Mouse (Mus musculus): ENCODE data around the gene Cacna1e.

Cacna1e gene

GRCm38 (mm10) chr1:154786243-154786669 is 98.0 kb downstream of the Cacna1e start:
- peak; percentile 75 to 79 for DNase-seq (ENCODE audit: low spot score in 2 of 2)

DNA sequence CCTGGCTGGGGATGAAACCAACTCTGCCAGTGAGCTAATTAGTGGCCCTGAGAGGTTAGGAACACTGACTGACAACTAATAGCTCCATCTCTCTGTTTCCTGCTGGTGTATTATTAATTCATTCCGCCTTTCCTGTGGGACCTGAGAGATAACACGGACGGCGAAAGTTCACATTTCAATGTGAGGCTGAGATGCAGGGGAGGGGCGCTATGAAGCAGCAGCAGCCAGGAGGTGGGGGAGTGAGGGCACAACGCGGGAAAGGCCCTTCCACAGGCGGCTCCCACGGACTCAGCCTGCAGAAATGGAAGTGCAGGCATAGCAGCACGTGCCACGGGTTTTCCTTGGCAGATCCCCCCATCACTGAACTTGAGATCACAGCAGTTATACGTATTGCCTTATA is 99.4 kb downstream of the Cacna1e start:
- no peak for DNase-seq (ENCODE audit: low spot score in 2 of 2)

DNA sequence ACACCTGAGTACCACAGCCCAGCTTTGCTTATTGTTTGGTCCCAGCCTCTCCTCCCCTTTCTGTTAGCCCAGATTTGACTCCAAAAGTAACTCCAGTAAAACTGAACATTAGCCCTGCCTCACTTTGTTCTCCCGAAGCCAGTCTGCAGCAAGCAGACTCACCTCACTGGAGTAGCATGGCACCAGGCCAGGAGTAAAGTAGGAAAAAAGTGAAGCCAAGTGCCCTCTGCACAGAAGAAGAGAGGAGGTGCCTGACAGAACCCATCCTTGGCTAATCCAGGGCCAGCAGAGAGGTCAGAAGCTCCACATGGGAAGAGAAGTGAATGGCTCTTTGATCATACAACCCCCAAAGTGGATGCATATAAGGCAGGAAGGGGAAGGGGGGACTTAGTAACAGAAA is 100.8 kb downstream of the Cacna1e start:
- DNase-seq (ENCODE audit: low spot score in 2 of 2) = no peak

DNA sequence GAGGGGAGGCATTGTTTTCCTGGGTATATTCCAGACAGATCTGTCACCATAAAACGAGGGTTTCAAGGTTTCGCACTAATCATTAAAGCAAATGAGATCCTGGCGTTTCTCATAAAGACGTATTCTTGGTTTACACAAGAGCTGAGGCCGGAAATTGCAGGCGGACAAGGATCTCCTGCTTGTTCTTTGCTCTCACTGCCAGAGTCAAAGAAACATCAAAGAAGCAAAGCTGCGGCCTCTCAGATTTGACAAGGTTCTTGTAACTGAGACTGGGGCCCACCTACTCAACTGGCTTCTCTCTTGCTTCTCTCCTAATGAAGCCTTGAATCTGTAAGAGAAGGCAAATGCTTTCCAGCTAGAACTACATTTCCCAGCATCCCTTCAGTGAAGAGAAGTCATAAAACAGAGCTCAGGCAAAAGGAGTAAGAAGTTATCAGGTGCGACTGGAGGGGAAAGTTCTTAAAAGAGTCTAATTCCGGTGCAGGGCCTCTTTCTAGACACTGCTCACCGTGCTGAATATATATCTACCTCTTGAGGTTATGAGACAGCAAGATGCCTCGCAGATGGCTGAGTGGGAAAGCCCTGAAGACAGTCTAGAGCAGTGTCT is 104.3 kb downstream of the Cacna1e start:
- DNase-seq (ENCODE audit: low spot score in 2 of 2) = no peak

DNA sequence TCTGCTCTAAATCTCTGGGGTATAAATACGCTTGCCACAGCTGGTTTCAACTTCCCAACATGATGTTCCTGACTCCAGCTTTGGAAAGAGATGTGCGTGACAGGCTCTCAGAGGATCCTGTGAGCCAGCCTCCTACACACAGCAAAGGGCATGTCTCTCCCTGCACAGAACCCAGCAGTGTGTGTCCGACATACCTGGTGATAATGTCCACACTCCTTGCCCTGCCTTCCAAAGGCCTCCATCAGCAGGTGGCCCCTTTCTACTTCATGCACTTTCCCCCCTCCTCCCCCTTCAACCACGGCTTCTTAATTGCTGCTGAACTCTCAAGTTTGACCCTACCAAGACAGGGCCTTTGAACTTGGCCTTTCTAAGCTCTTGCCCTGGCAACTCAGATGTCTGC is 108.0 kb downstream of the Cacna1e start:
- DNase-seq (ENCODE audit: low spot score in 2 of 2) = no peak

- DNase-seq (ENCODE audit: low spot score in 2 of 2) = no peak
Observed at GRCm38 (mm10) chr1:154774468-154774867, 109.8 kb downstream of the Cacna1e start.

GRCm38 (mm10) chr1:154771111-154771510 is 113.2 kb downstream of the Cacna1e start:
- DNase-seq (ENCODE audit: low spot score in 2 of 2) = no peak

DNA sequence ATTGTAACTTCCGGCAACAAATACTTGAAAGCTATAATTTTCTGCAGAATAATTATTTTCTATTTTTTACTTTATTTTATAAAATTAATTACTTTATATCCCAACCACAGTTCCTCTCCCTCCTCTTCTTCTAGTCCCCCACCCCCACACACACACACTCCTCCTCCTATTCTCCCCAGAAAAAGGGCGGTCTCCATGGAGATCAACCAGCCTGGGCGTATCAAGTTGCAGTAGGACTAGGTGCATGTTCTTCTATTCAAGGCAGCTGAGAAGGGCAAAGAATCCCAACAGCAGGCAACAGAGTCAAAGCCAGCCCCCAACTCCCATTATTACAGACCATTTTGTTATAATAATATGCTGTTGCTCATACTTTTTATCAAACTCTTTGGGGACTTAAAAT is 113.8 kb downstream of the Cacna1e start:
- no peak for DNase-seq (ENCODE audit: low spot score in 2 of 2)

DNA sequence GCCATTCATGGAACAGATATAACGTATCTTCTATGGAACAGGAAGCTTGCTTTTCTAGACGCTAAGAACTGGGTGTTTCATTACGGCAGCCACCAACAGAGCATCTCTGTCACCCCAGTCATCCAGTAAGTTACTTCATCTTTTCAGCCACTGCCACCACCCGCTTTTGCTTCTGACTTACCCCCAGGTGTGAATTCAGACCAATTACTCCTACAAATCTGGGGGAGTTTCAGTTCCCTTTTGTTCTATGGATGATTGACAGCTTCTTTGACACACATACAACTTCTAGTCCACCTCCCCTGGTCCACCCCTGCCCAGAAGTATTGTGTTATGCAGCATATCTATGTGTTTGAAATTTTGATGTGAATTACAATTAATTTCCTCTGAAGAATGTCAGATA is 121.2 kb downstream of the Cacna1e start:
- DNase-seq (ENCODE audit: low spot score in 2 of 2) = no peak

- DNase-seq (ENCODE audit: low spot score in 2 of 2) = no peak
Observed at GRCm38 (mm10) chr1:154752081-154752480, 132.2 kb downstream of the Cacna1e start.

GRCm38 (mm10) chr1:154748531-154748930 is 135.8 kb downstream of the Cacna1e start:
- no peak for DNase-seq (ENCODE audit: low spot score in 2 of 2)

- no peak for DNase-seq (ENCODE audit: low spot score in 2 of 2)
Observed at GRCm38 (mm10) chr1:154745241-154745640, 139.1 kb downstream of the Cacna1e start.

- DNase-seq (ENCODE audit: low spot score in 2 of 2) = no peak
Observed at GRCm38 (mm10) chr1:154730411-154730961, 153.8 kb downstream of the Cacna1e start.

DNA sequence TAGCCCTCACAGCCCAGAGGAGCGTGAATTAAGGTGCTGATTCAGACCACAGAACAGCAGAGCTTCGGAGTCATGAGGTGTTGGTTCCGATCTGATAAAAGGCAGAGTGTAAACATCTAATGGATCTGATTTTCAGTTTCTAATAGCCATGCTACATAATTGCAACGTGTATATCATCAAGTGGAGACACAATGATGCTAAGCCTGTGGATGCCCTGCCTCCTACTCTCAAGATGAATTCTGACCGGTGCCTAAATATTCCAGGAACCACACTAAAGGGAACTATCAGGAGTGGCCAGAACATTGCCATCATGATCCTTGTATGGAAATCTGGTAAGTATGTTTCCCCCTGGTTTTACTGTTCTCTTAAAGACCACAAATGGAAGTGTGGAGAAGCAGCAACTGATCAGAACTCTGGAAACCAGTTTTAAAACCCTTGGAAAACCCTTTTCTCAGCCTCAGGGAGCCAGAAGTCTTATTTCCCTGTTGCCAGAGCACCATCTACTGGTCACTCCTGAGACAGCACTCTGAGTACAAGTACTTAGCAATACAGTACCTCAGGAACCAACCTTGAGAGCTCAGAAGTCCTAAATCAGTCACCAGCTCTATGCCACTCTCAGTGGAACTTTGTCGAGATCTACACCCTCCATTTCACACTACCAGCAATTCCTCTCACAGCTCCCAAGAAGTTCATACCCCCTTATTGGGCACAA is 154.9 kb downstream of the Cacna1e start:
- peak; percentile 87 to 88 for DNase-seq (ENCODE audit: low spot score in 2 of 2)

- no peak for DNase-seq (ENCODE audit: low spot score in 2 of 2)
Observed at GRCm38 (mm10) chr1:154728682-154729081, 155.6 kb downstream of the Cacna1e start.

GRCm38 (mm10) chr1:154727696-154728095 is 156.6 kb downstream of the Cacna1e start:
- no peak for DNase-seq (ENCODE audit: low spot score in 2 of 2)

GRCm38 (mm10) chr1:154726361-154727161 is 157.7 kb downstream of the Cacna1e start:
- DNase-seq (ENCODE audit: low spot score in 2 of 2) = no peak

DNA sequence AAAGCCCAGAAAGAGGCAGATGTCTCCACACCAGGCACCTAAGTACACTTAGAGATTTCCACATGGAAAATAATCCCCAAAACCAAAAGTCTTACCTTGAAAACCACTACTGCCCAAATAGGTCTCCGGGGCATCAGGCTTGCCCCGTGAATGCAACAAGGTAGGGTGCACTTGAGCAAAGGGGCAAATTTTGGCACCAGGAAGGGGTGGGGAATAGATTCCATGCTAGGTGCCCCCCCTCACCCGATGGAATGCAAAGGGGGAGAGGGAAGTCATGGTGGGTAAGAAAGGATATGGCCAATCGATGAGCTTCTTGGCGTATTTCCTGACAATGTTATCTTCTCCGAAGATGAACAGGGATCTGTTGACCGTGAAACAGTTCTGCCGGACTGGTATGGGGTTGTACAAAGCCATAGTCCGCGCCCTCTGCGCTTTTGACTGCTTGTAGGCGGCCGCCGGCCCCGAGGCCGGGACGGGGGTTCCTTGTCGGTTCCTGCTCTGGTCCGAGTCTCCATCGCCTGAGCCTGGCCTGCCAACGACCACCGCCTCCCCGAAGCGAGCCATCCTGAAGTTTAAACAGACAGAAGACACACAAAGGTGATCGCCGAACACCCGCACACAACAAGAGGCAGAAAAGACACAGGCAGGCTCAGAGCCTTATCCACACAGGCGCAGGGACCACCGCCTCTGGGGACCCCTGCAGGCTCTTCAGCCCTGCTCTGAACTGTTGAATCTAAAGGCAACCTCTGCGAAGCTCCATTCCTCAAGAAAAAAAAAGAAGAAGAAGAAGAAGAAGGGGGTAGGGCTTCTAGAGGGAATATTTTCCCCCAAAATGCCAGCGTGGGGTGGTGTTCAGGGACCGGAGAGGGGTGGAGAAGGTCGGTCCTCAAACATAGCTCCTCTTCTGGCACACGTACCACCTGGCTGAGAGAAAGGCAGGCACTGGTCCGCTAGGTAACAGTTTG is 158.7 kb downstream of the Cacna1e start:
- no peak for DNase-seq (ENCODE audit: low spot score in 2 of 2)

DNA sequence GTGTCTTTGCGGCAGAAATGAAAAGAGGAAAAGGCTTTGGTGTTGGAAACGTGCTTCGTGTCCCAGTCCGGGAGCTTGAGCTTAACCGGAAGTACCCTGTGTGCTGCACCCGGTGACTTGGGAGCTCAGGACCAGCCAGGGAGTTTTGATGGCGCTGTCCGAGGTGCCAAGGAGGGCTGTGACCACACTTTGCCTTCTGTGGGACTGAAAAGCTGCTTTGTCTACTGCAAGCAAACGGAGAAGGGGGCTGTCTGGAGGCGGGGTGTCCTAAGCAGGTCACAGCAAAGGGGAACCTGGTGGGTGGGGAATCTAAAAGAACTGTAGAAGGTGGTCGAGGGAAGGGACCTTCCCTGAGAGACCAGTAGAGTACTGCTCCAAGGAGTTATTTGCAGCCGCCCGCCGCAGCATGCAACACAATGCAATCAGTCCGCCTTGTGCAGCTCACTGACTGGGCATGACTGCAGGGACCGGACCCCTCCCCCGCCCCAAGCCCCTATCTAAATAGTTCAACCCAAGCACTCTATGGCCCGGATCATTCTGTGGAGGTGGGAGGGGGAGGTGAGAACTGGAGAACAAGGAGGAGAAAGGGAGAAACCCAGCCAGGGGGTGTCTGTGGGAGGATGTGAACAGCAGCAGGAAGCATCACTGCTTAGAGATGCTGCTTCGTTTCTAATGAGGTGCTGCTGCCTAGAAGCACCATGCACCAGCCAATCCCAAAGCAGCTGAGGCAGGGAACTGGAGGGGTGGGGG is 160.6 kb downstream of the Cacna1e start:
- no peak for DNase-seq (ENCODE audit: low spot score in 2 of 2)

- no peak for DNase-seq (ENCODE audit: low spot score in 2 of 2)
Observed at GRCm38 (mm10) chr1:154723078-154723477, 161.2 kb downstream of the Cacna1e start.

- DNase-seq (ENCODE audit: low spot score in 2 of 2) = no peak
Observed at GRCm38 (mm10) chr1:154715596-154715995, 168.7 kb downstream of the Cacna1e start.
